Mouse (Mus musculus): Measurements from ENCODE around the gene Aes. TPM values are rescaled to one million over a fixed set of nuclear protein-coding genes. Genes with fewer than 3 reads are reported as not detected.
A peak's percentile ranks its signal among the peaks of the same experiment; 100 is the strongest.

Aes gene
- polyA plus RNA-seq, 1 experiment = 148 TPM

GRCm38 (mm10) chr10:81546788-81547571 is 12.3 kb upstream of the Aes start:
- H3K9me3 ChIP-seq (replicated peaks; ENCODE audit: control insufficient read depth, insufficient read depth, low read length, poor library complexity, severe bottlenecking) = no peaks in the 10 kb centered on the region
- H3K4me1 ChIP-seq (ENCODE audit: control insufficient read depth, insufficient read depth, low read length) = peaks cover 6% of the 10 kb centered on the region
- H3K36me3 ChIP-seq (ENCODE audit: control insufficient read depth, insufficient read depth, low read length, poor library complexity, severe bottlenecking) = no peaks in the 10 kb centered on the region
- TF ChIP-seq POLR2A (IDR thresholded peaks at IDR 0.05; ENCODE audit: insufficient read depth, low read length) (no peak), EP300 (IDR thresholded peaks at IDR 0.05; ENCODE audit: insufficient read depth, low read depth, low read length) (no peak), CTCF (IDR thresholded peaks at IDR 0.05; ENCODE audit: low read depth, low read length) (no peak)
- H3K27me3 ChIP-seq (ENCODE audit: control insufficient read depth, insufficient read depth, low read length, poor library complexity, severe bottlenecking) = no peaks in the 10 kb centered on the region
- no peak overlapping the region for H3K9ac ChIP-seq (ENCODE audit: low read depth, poor library complexity, severe bottlenecking)
- H3K27ac ChIP-seq (ENCODE audit: insufficient read depth, low read length) = no peak overlapping the region
- H3K4me3 ChIP-seq (ENCODE audit: low read depth, low read length) = no peak overlapping the region

- Histone ChIP-seq H3K4me1 (ENCODE audit: control insufficient read depth, insufficient read depth, low read length) (no peaks in the 10 kb centered on the region), H3K27me3 (ENCODE audit: control insufficient read depth, insufficient read depth, low read length, poor library complexity, severe bottlenecking) (no peaks in the 10 kb centered on the region), H3K36me3 (ENCODE audit: control insufficient read depth, insufficient read depth, low read length, poor library complexity, severe bottlenecking) (no peaks in the 10 kb centered on the region), H3K9ac (ENCODE audit: low read depth, poor library complexity, severe bottlenecking) (no peak overlapping the region), H3K4me3 (ENCODE audit: low read depth, low read length) (no peak overlapping the region), H3K27ac (ENCODE audit: insufficient read depth, low read length) (no peak overlapping the region), H3K9me3 (replicated peaks; ENCODE audit: control insufficient read depth, insufficient read depth, low read length, poor library complexity, severe bottlenecking) (no peaks in the 10 kb centered on the region)
- TF ChIP-seq POLR2A (IDR thresholded peaks at IDR 0.05; ENCODE audit: insufficient read depth, low read length) (no peak), CTCF (IDR thresholded peaks at IDR 0.05; ENCODE audit: low read depth, low read length) (no peak), EP300 (IDR thresholded peaks at IDR 0.05; ENCODE audit: insufficient read depth, low read depth, low read length) (no peak)
Measured at GRCm38 (mm10) chr10:81548944-81549343, 10.3 kb upstream of the Aes start.

GRCm38 (mm10) chr10:81550257-81550656 is 9.0 kb upstream of the Aes start:
- Histone ChIP-seq H3K9ac (ENCODE audit: low read depth, poor library complexity, severe bottlenecking) (no peak overlapping the region), H3K36me3 (ENCODE audit: control insufficient read depth, insufficient read depth, low read length, poor library complexity, severe bottlenecking) (no peaks in the 10 kb centered on the region), H3K4me1 (ENCODE audit: control insufficient read depth, insufficient read depth, low read length) (no peaks in the 10 kb centered on the region), H3K27me3 (ENCODE audit: control insufficient read depth, insufficient read depth, low read length, poor library complexity, severe bottlenecking) (no peaks in the 10 kb centered on the region), H3K27ac (ENCODE audit: insufficient read depth, low read length) (no peak overlapping the region), H3K4me3 (ENCODE audit: low read depth, low read length) (no peak overlapping the region), H3K9me3 (replicated peaks; ENCODE audit: control insufficient read depth, insufficient read depth, low read length, poor library complexity, severe bottlenecking) (no peaks in the 10 kb centered on the region)
- no peak for TF ChIP-seq POLR2A (IDR thresholded peaks at IDR 0.05; ENCODE audit: insufficient read depth, low read length)
- TF ChIP-seq CTCF (IDR thresholded peaks at IDR 0.05; ENCODE audit: low read depth, low read length) = peak; percentile 99

DNA sequence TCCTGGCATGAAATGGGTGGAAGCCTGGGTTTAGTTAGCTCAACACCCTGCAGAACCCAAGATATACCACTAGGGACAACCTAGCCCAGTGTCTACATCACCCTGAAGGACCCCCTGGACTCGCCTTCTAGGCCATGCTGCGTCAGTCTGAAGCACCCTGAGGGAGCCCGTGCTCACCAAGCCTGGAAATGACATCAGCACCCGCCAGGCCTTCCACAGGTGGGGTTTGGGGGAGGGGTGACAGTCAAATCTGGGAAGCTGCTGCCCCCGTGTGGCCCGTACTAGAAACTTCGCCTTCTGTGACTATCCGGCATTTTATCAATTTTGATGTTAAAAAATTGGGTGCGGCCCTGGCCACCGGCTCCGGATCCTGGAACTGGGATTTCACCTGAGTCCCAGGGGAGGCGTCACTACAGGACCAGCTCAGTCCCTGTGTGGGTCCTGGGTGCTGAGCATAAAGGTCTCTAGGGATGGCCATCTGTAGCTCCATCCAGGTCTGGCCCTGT is 7.6 kb upstream of the Aes start:
- peak; percentile 80 for TF ChIP-seq CTCF (IDR thresholded peaks at IDR 0.05; ENCODE audit: low read depth, low read length)
- no peak for TF ChIP-seq POLR2A (IDR thresholded peaks at IDR 0.05; ENCODE audit: insufficient read depth, low read length)
- 0 out of 2 replicates have a peak, but pooled peaks have one; percentile 55 for TF ChIP-seq EP300 (IDR thresholded peaks at IDR 0.05; ENCODE audit: insufficient read depth, low read depth, low read length)
- H3K27me3 ChIP-seq (ENCODE audit: control insufficient read depth, insufficient read depth, low read length, poor library complexity, severe bottlenecking) = no peaks in the 10 kb centered on the region
- H3K27ac ChIP-seq (ENCODE audit: insufficient read depth, low read length) = no peak overlapping the region
- H3K9ac ChIP-seq (ENCODE audit: low read depth, poor library complexity, severe bottlenecking) = peak overlapping the region; percentile 30; the same call in 1 of the 2 replicates
- no peaks in the 10 kb centered on the region for H3K4me1 ChIP-seq (ENCODE audit: control insufficient read depth, insufficient read depth, low read length)
- H3K36me3 ChIP-seq (ENCODE audit: control insufficient read depth, insufficient read depth, low read length, poor library complexity, severe bottlenecking) = no peaks in the 10 kb centered on the region
- peak overlapping the region; percentile 29 for H3K4me3 ChIP-seq (ENCODE audit: low read depth, low read length)
- no peaks in the 10 kb centered on the region for H3K9me3 ChIP-seq (replicated peaks; ENCODE audit: control insufficient read depth, insufficient read depth, low read length, poor library complexity, severe bottlenecking)

DNA sequence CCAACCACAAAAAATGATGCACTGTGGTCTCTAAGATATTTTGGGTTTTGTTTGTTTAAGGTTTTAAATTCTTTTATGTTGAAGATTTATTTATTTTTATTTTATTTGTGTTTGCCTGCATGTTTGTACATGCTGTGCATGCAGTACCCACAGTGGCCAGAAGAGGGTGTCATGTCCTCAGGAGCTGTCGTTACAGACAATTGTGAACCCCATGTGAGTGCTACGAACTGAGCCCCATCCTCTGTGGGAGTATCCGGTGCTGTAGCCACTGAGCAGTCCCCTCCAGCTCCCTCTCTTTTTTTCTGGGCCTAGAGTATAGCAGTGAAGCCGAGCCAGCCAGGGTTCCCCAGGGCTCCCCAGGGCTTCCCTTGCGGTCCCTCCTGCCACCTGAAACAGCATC is 6.1 kb upstream of the Aes start:
- no peaks in the 10 kb centered on the region for H3K27me3 ChIP-seq (ENCODE audit: control insufficient read depth, insufficient read depth, low read length, poor library complexity, severe bottlenecking)
- no peaks in the 10 kb centered on the region for H3K9me3 ChIP-seq (replicated peaks; ENCODE audit: control insufficient read depth, insufficient read depth, low read length, poor library complexity, severe bottlenecking)
- H3K4me3 ChIP-seq (ENCODE audit: low read depth, low read length) = no peak overlapping the region
- H3K4me1 ChIP-seq (ENCODE audit: control insufficient read depth, insufficient read depth, low read length) = no peaks in the 10 kb centered on the region
- H3K9ac ChIP-seq (ENCODE audit: low read depth, poor library complexity, severe bottlenecking) = no peak overlapping the region
- peak; percentile 65 for TF ChIP-seq CTCF (IDR thresholded peaks at IDR 0.05; ENCODE audit: low read depth, low read length)
- TF ChIP-seq POLR2A (IDR thresholded peaks at IDR 0.05; ENCODE audit: insufficient read depth, low read length) = no peak
- TF ChIP-seq EP300 (IDR thresholded peaks at IDR 0.05; ENCODE audit: insufficient read depth, low read depth, low read length) = 0 out of 2 replicates have a peak, but pooled peaks have one; percentile 21
- H3K36me3 ChIP-seq (ENCODE audit: control insufficient read depth, insufficient read depth, low read length, poor library complexity, severe bottlenecking) = no peaks in the 10 kb centered on the region
- H3K27ac ChIP-seq (ENCODE audit: insufficient read depth, low read length) = no peak overlapping the region

Measured in ES-Bruce4 (cell line).